Mouse (Mus musculus) CH12.LX (cell line): Measurements from ENCODE around the gene Dppa5a.
"Not testable (repeated sequence)": the region's sequence is repeated elsewhere in the genome, so short reads cannot be mapped to it uniquely, and the experiment has no call there.

Experiments used
- CTCF ChIP-seq, 2 experiments: IDR thresholded peaks in 1 of 2; conservative IDR thresholded peaks in 1 of 2; 2 replicates each; pipeline ENCODE4 v1.5.1; 2011 to 2012; ENCODE audit warnings: low read depth in 2 of 2, low read length in 2 of 2, improper control_type of control experiment in 1 of 2, inconsistent platforms in 1 of 2, mild to moderate bottlenecking in 1 of 2, moderate library complexity in 1 of 2
- UBTF ChIP-seq: IDR thresholded peaks from 2 replicates; pipeline ENCODE4 v1.6.1; 2012; ENCODE audit warnings: low read depth, mild to moderate bottlenecking, inconsistent platforms, low read length, improper control_type of control experiment, moderate library complexity

- TF ChIP-seq UBTF; CTCF (conservative IDR thresholded peaks at IDR 0.05 in 1 of 2, IDR thresholded peaks at IDR 0.05 in 1 of 2; ENCODE audit: low read depth in 2 of 2, low read length in 2 of 2): not testable (repeated sequence)
Observed at GRCm38 (mm10) chr9:78343055-78343454, 24.9 kb downstream of the Dppa5a start.
